Comparison of ENCODE assay signal across 19 mouse cellular contexts in the genomic region with DNA sequence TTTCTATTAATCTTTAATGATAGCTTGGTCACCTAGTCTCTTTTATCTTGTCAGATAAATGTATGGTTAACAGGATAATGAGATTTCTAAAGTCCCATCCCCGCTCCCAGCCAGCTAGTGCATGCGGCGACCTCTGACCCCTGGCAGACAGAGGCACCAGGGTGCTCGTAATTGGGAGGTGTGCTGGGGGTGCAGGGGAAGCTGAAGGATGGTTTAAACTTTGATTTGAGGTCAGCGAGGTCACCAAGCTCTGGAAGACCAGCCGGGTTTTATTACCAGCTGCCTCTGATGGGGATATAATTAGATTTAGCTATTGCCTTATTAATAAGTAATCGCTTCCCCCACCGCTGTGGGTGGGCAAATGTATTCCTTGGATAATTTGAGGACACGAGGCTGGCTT.
A peak's percentile ranks its signal among the peaks of the same experiment; 100 is the strongest.
DNase-seq lines count a peak whose midpoint lies in the region; ATAC-seq and TF ChIP-seq lines count a peak whose summit lies in the region.
"Had no signal": no experiment of that assay in that cellular context is flagged by ENCODE, and none has a peak within 500 bp of the region (broad histone marks: within the 10 kb centered on the region; RNA-seq: fewer than 3 reads in every experiment).

No protein-coding gene starts in this region.

- no peaks in the 10 kb centered on the region for H3K36me3 ChIP-seq in midbrain, embryonic 13.5 days
- no peaks in the 10 kb centered on the region for H3K36me3 ChIP-seq in midbrain, postnatal 0 days (ENCODE audit: insufficient read depth, low read length)
- H3K36me3 ChIP-seq in limb, embryonic 10.5 days: no peaks in the 10 kb centered on the region
- H3K36me3 ChIP-seq: embryonic facial prominence, embryonic 15.5 days; heart, embryonic 15.5 days; intestine, embryonic 15.5 days; kidney, embryonic 15.5 days had no signal

- H3K4me1 ChIP-seq in midbrain, embryonic 13.5 days (replicated peaks): peaks cover 38% of the 10 kb centered on the region
- peaks cover 8% of the 10 kb centered on the region; the same call in 1 of the 2 replicates for H3K4me1 ChIP-seq in midbrain, postnatal 0 days (ENCODE audit: insufficient read depth, low read length)
- H3K4me1 ChIP-seq in limb, embryonic 10.5 days: peaks cover 39% of the 10 kb centered on the region

- H3K9ac ChIP-seq in midbrain, embryonic 13.5 days (replicated peaks): no peak overlapping the region
- no peak overlapping the region for H3K9ac ChIP-seq in midbrain, postnatal 0 days (replicated peaks; ENCODE audit: low read length, poor library complexity, severe bottlenecking)
- H3K9ac ChIP-seq: embryonic facial prominence, embryonic 15.5 days; heart, embryonic 15.5 days; intestine, embryonic 15.5 days; kidney, embryonic 15.5 days; liver, postnatal 0 days had no signal

- TF ChIP-seq CTCF in midbrain, postnatal 0 days (IDR thresholded peaks at IDR 0.05): no peak

- ATAC-seq in midbrain, embryonic 13.5 days: 0 out of 2 replicates have a peak, but pooled peaks have one; percentile 36
- ATAC-seq in midbrain, postnatal 0 days (ENCODE audit: low FRiP score): no peak
- ATAC-seq: intestine, embryonic 15.5 days; liver, postnatal 0 days had no signal

- H3K9me3 ChIP-seq in midbrain, embryonic 13.5 days: no peaks in the 10 kb centered on the region
- H3K9me3 ChIP-seq in midbrain, postnatal 0 days (ENCODE audit: low read length): no peaks in the 10 kb centered on the region
- no peaks in the 10 kb centered on the region for H3K9me3 ChIP-seq in limb, embryonic 10.5 days (replicated peaks)
- H3K9me3 ChIP-seq: embryonic facial prominence, embryonic 15.5 days; heart, embryonic 15.5 days; intestine, embryonic 15.5 days; kidney, embryonic 15.5 days had no signal

- H3K27ac ChIP-seq in midbrain, embryonic 13.5 days: peak overlapping the region; percentile 77; the same call in 1 of the 2 replicates
- H3K27ac ChIP-seq in midbrain, postnatal 0 days (ENCODE audit: low read depth, low read length): no peak overlapping the region
- no peak overlapping the region for H3K27ac ChIP-seq in limb, embryonic 10.5 days
- H3K27ac ChIP-seq: embryonic facial prominence, embryonic 15.5 days; heart, adult 2 months; heart, embryonic 15.5 days; intestine, embryonic 15.5 days; kidney, embryonic 15.5 days; stomach, postnatal 0 days had no signal

- peak overlapping the region; percentile 6; the same call in 1 of the 2 replicates for H3K4me2 ChIP-seq in midbrain, embryonic 13.5 days (replicated peaks)
- H3K4me2 ChIP-seq in midbrain, postnatal 0 days (ENCODE audit: low read depth, low read length, poor library complexity, severe bottlenecking): no peak overlapping the region
- H3K4me2 ChIP-seq: embryonic facial prominence, embryonic 15.5 days; heart, embryonic 15.5 days; intestine, embryonic 15.5 days; kidney, embryonic 15.5 days had no signal

- intact Hi-C loops in gastrocnemius, postnatal 14 days (cut with DNase I; ENCODE audit: low total_unique reads): no loop called here

- peaks cover 11% of the 10 kb centered on the region; the same call in 1 of the 2 replicates for H3K27me3 ChIP-seq in midbrain, embryonic 13.5 days
- no peaks in the 10 kb centered on the region for H3K27me3 ChIP-seq in midbrain, postnatal 0 days (ENCODE audit: insufficient read depth, low read length)
- H3K27me3 ChIP-seq in limb, embryonic 10.5 days (ENCODE audit: low read depth, poor library complexity, severe bottlenecking): peaks cover 85% of the 10 kb centered on the region
- H3K27me3 ChIP-seq: intestine, embryonic 15.5 days had no signal

- WGBS in midbrain, embryonic 13.5 days: 11% methylated on average over 9 of the region's 9 CpGs
- WGBS in midbrain, postnatal 0 days: 26% methylated on average over 9 of the region's 9 CpGs
- WGBS in limb, embryonic 10.5 days: 11% methylated on average over 9 of the region's 9 CpGs

- DNase-seq in midbrain, postnatal 0 days (ENCODE audit: low spot score): no peak
- DNase-seq in embryo, embryonic 9.5 days (ENCODE audit: extremely low spot score): peak; percentile 58
- peak; percentile 47 for DNase-seq in limb, embryonic 10.5 days (ENCODE audit: low spot score)
- peak; percentile 72 for DNase-seq in retina, postnatal 1 day
- DNase-seq in left cerebral cortex, adult 18-20 months (ENCODE audit: low spot score in 2 of 2): no peak
- DNase-seq in gastrocnemius, postnatal 14 days: no peak
- DNase-seq: cerebellum, adult 8-10 months; gastrocnemius, postnatal 10 days; heart, adult 2 months; heart, postnatal 4 days; liver, postnatal 0 days; lung, postnatal 14 days; right cerebral cortex, postnatal 4 days had no signal

- no peak overlapping the region for H3K4me3 ChIP-seq in midbrain, embryonic 13.5 days (replicated peaks)
- no peak overlapping the region for H3K4me3 ChIP-seq in midbrain, postnatal 0 days (ENCODE audit: low read depth, low read length)
- H3K4me3 ChIP-seq in limb, embryonic 10.5 days: no peak overlapping the region
- H3K4me3 ChIP-seq: embryonic facial prominence, embryonic 15.5 days; heart, adult 2 months; heart, embryonic 15.5 days; intestine, embryonic 15.5 days; kidney, embryonic 15.5 days had no signal

Comparison
In these comparisons a context has a peak if more than half of its experiments do, and no peak if none do; other contexts are left out.
1. DNase-seq: peak in embryo, embryonic 9.5 days (single experiment), limb, embryonic 10.5 days (single experiment) and retina, postnatal 1 day (single experiment); none in midbrain, postnatal 0 days (single experiment), left cerebral cortex, adult 18-20 months (0 of 2) and gastrocnemius, postnatal 14 days (single experiment).